Mouse (Mus musculus): ENCODE results near the gene Duxf3. TPM values are rescaled to one million over a fixed set of nuclear protein-coding genes. Genes with fewer than 3 reads are reported as not detected.

The Duxf3 gene
- polyA plus RNA-seq, 1 experiment from 2014 or later: not detected

Other genes starting within 250 kb of the Duxf3 start
- gene AW822073, start 7.7 kb downstream of the Duxf3 start, polyA plus RNA-seq (2014; fragmentation: Nextera tagmentation; extraction: Ambion mirVana): not detected in 2 replicates
- not detected in 2 replicates for gene Gm4981, start 4.0 kb upstream of the Duxf3 start, polyA plus RNA-seq (2014; fragmentation: Nextera tagmentation; extraction: Ambion mirVana)
- gene Gcc2, start 22.8 kb upstream of the Duxf3 start, polyA plus RNA-seq (2014; fragmentation: Nextera tagmentation; extraction: Ambion mirVana): 59.0 and 65.5 TPM in 2 replicates
- 134 and 156 TPM in 2 replicates for gene Lims1, start 90.8 kb upstream of the Duxf3 start, polyA plus RNA-seq (2014; fragmentation: Nextera tagmentation; extraction: Ambion mirVana)
- gene Ranbp2, start 214.2 kb upstream of the Duxf3 start, polyA plus RNA-seq (2014; fragmentation: Nextera tagmentation; extraction: Ambion mirVana): 36.4 and 37.6 TPM in 2 replicates

Data from intestine, embryonic 14.5 days (tissue).